Mouse (Mus musculus): Measurements from ENCODE around the gene Vdac1.

DNA sequence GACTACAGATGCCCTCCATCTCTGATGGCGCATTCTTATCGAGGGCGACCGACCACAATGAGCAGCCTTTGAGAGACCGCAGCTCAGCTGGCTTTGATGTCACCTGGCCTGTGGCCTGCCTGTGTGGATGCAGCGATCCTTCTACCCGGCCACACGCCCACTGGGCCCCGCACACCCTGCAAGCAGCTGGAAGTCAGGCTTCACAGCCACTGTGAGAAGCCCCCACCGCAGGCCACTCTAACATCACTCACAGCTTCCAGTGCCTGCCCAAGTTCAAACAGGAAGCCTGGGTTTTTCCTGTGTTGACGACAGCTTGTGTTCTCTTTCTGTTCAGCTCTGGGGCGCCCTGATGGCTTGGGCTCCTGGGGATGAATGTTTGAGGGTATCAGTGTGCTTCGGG, 42.2 kb upstream of the Vdac1 start:
- TF ChIP-seq POLR2A (IDR thresholded peaks at IDR 0.05; ENCODE audit: low read depth, low read length) (no peak), CTCF (IDR thresholded peaks at IDR 0.05; ENCODE audit: borderline replicate concordance, insufficient read depth, low read length) (no peak)

Data from embryonic fibroblast, embryonic 13.5 days (primary cell).